8 mouse cellular contexts compared by ENCODE assay signal in the genomic region with DNA sequence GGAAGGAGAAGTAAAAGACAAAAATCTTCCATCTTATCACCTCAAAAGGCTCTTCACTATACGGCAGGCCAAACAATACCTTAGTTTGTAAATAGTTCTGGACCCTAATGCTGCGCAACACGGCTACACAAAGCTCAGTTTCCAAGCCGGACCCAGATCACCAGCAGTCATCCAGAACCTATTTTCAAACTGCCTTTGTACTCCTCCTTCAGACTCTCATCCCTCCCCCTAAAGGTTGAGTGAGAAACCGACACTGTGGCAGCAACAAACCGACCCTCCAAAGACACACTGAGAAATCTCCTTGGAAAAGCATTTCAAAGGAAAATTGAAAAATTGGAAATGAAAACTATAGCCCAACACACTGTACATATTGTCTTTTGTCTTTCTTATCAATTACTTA. TPM values are rescaled to one million over a fixed set of nuclear protein-coding genes. Genes with fewer than 3 reads are reported as not detected.
DNase-seq lines count a peak whose midpoint lies in the region; ATAC-seq and TF ChIP-seq lines count a peak whose summit lies in the region.

No protein-coding gene starts in this region.

- TF ChIP-seq CTCF in lung, adult 2 months (IDR thresholded peaks at IDR 0.05; ENCODE audit: insufficient read depth, low read length) = no peak
- TF ChIP-seq CTCF in olfactory bulb, adult 2 months (IDR thresholded peaks at IDR 0.05; ENCODE audit: insufficient read depth, low read depth, low read length) = no peak

- H3K27me3 ChIP-seq in embryonic facial prominence, embryonic 15.5 days = no peaks in the 10 kb centered on the region
- H3K27me3 ChIP-seq in limb, embryonic 12.5 days = no peaks in the 10 kb centered on the region

- DNase-seq in lung, adult 2 months = no peak
- no peak for DNase-seq in lung, postnatal 36 days
- no peak for DNase-seq in right cerebral cortex, postnatal 14 days
- DNase-seq in urinary bladder, postnatal 14 days (ENCODE audit: low spot score) = no peak
- DNase-seq in ovary, postnatal 10 days (ENCODE audit: low spot score) = no peak

- no peaks in the 10 kb centered on the region for H3K9me3 ChIP-seq in embryonic facial prominence, embryonic 15.5 days (replicated peaks)
- H3K9me3 ChIP-seq in limb, embryonic 12.5 days = no peaks in the 10 kb centered on the region

- peak overlapping the region; percentile 98 for H3K4me3 ChIP-seq in lung, adult 2 months (replicated peaks; ENCODE audit: extremely low read depth, low read depth, low read length)
- peak overlapping the region; percentile 70 for H3K4me3 ChIP-seq in embryonic facial prominence, embryonic 15.5 days (replicated peaks)
- peak overlapping the region; percentile 70 for H3K4me3 ChIP-seq in limb, embryonic 12.5 days (replicated peaks)
- H3K4me3 ChIP-seq in olfactory bulb, adult 2 months (ENCODE audit: insufficient read depth, low read depth, low read length) = peak overlapping the region; percentile 45

- TF ChIP-seq POLR2A in lung, adult 2 months (IDR thresholded peaks at IDR 0.05; ENCODE audit: borderline replicate concordance, extremely low read depth, low read depth, low read length) = no peak
- no peak for TF ChIP-seq POLR2A in olfactory bulb, adult 2 months (IDR thresholded peaks at IDR 0.05; ENCODE audit: insufficient read depth, low read depth, low read length)

- 5% methylated on average over 6 of the region's 6 CpGs for WGBS in lung, adult 2 months
- 32% methylated on average over 6 of the region's 6 CpGs for WGBS in embryonic facial prominence, embryonic 15.5 days
- WGBS in limb, embryonic 12.5 days = 55% methylated on average over 6 of the region's 6 CpGs
- WGBS in olfactory bulb, adult 2 months = 3% methylated on average over 6 of the region's 6 CpGs

- H3K36me3 ChIP-seq in embryonic facial prominence, embryonic 15.5 days = no peaks in the 10 kb centered on the region
- H3K36me3 ChIP-seq in limb, embryonic 12.5 days = no peaks in the 10 kb centered on the region

- ATAC-seq in embryonic facial prominence, embryonic 15.5 days (ENCODE audit: insufficient number of reproducible peaks, low FRiP score, low TSS enrichment, low read depth) = no peak
- ATAC-seq in limb, embryonic 12.5 days (ENCODE audit: insufficient number of reproducible peaks, insufficient read depth, low FRiP score, low TSS enrichment, low read depth) = no peak

- H3K4me1 ChIP-seq in lung, adult 2 months (ENCODE audit: control insufficient read depth, insufficient read depth, low read length) = peaks cover 9% of the 10 kb centered on the region
- H3K4me1 ChIP-seq in embryonic facial prominence, embryonic 15.5 days = peaks cover 4% of the 10 kb centered on the region; the same call in 1 of the 2 replicates
- peaks cover 13% of the 10 kb centered on the region for H3K4me1 ChIP-seq in limb, embryonic 12.5 days (replicated peaks)
- no peaks in the 10 kb centered on the region for H3K4me1 ChIP-seq in olfactory bulb, adult 2 months (ENCODE audit: control insufficient read depth, insufficient read depth, low read length)

- H3K4me2 ChIP-seq in embryonic facial prominence, embryonic 15.5 days (replicated peaks) = peak overlapping the region; percentile 57
- peak overlapping the region; percentile 71 for H3K4me2 ChIP-seq in limb, embryonic 12.5 days

- 0 out of 2 replicates have a peak overlapping the region, but pooled peaks have one; percentile 8 for H3K27ac ChIP-seq in embryonic facial prominence, embryonic 15.5 days (replicated peaks)
- H3K27ac ChIP-seq in limb, embryonic 12.5 days = no peak overlapping the region
- no peak overlapping the region; the same call in 1 of the 2 replicates for H3K27ac ChIP-seq in olfactory bulb, adult 2 months (ENCODE audit: insufficient read depth, low read depth, low read length)

- H3K9ac ChIP-seq in embryonic facial prominence, embryonic 15.5 days = 0 out of 2 replicates have a peak overlapping the region, but pooled peaks have one; percentile 18
- peak overlapping the region; percentile 46 for H3K9ac ChIP-seq in limb, embryonic 12.5 days (replicated peaks)

RNA-seq across cellular contexts. Expression of gene Ctnnd1, which starts 2.2 kb away (rescaled TPM):
- polyA plus RNA-seq in lung, adult 2 months (2012; rRNA removed) = 86.2 and 130 TPM in 2 replicates
- 49.9 and 52.7 TPM in 2 replicates for polyA plus RNA-seq in embryonic facial prominence, embryonic 15.5 days (2015; fragmentation: Nextera tagmentation; extraction: Ambion mirVana)
- polyA plus RNA-seq in limb, embryonic 12.5 days (2016; fragmentation: Nextera tagmentation; extraction: Ambion mirVana) = 42.0 and 49.6 TPM in 2 replicates
- not detected in 2 replicates for polyA plus RNA-seq in olfactory bulb, adult 2 months (2012; ENCODE audit: insufficient read depth, insufficient read length, low replicate concordance, missing spikeins)

RNA-seq across cellular contexts. Expression of gene Btbd18, which starts 10.5 kb away (rescaled TPM):
- 0.05 TPM in 1 of 2 replicates, not detected in the other for polyA plus RNA-seq in lung, adult 2 months (2012; rRNA removed)
- polyA plus RNA-seq in embryonic facial prominence, embryonic 15.5 days (2015; fragmentation: Nextera tagmentation; extraction: Ambion mirVana) = 0.16 and 0.27 TPM in 2 replicates
- polyA plus RNA-seq in limb, embryonic 12.5 days (2016; fragmentation: Nextera tagmentation; extraction: Ambion mirVana) = 0.35 and 0.53 TPM in 2 replicates
- polyA plus RNA-seq in olfactory bulb, adult 2 months (2012; ENCODE audit: insufficient read depth, insufficient read length, low replicate concordance, missing spikeins) = not detected in 2 replicates

RNA-seq across cellular contexts. Expression of gene Selenoh, which starts 22.2 kb away (rescaled TPM):
- polyA plus RNA-seq in lung, adult 2 months (2012; rRNA removed) = 40.4 and 51.7 TPM in 2 replicates
- 230 and 231 TPM in 2 replicates for polyA plus RNA-seq in embryonic facial prominence, embryonic 15.5 days (2015; fragmentation: Nextera tagmentation; extraction: Ambion mirVana)
- polyA plus RNA-seq in limb, embryonic 12.5 days (2016; fragmentation: Nextera tagmentation; extraction: Ambion mirVana) = 438 and 451 TPM in 2 replicates
- polyA plus RNA-seq in olfactory bulb, adult 2 months (2012; ENCODE audit: insufficient read depth, insufficient read length, low replicate concordance, missing spikeins) = not detected in 2 replicates

RNA-seq across cellular contexts. Expression of gene Gm28635, which starts 29.5 kb away (rescaled TPM):
- not detected in 2 replicates for polyA plus RNA-seq in lung, adult 2 months (2012; rRNA removed)
- polyA plus RNA-seq in embryonic facial prominence, embryonic 15.5 days (2015; fragmentation: Nextera tagmentation; extraction: Ambion mirVana) = not detected in 2 replicates
- polyA plus RNA-seq in limb, embryonic 12.5 days (2016; fragmentation: Nextera tagmentation; extraction: Ambion mirVana) = not detected in 2 replicates
- not detected in 2 replicates for polyA plus RNA-seq in olfactory bulb, adult 2 months (2012; ENCODE audit: insufficient read depth, insufficient read length, low replicate concordance, missing spikeins)

RNA-seq across cellular contexts. Expression of gene Med19, which starts 29.8 kb away (rescaled TPM):
- 6.9 and 8.9 TPM in 2 replicates for polyA plus RNA-seq in lung, adult 2 months (2012; rRNA removed)
- 31.3 and 34.0 TPM in 2 replicates for polyA plus RNA-seq in embryonic facial prominence, embryonic 15.5 days (2015; fragmentation: Nextera tagmentation; extraction: Ambion mirVana)
- polyA plus RNA-seq in limb, embryonic 12.5 days (2016; fragmentation: Nextera tagmentation; extraction: Ambion mirVana) = 37.4 TPM in 2 replicates
- not detected in 2 replicates for polyA plus RNA-seq in olfactory bulb, adult 2 months (2012; ENCODE audit: insufficient read depth, insufficient read length, low replicate concordance, missing spikeins)

Comparison
In these comparisons a context has a peak if more than half of its experiments do, and no peak if none do; other contexts are left out.
1. H3K4me3 ChIP-seq: peak in every context shown above with its lines; median percentile 98 in lung, adult 2 months; 70 in embryonic facial prominence, embryonic 15.5 days; 70 in limb, embryonic 12.5 days; 45 in olfactory bulb, adult 2 months.